Mouse (Mus musculus): ENCODE data around the gene Hs3st1.
A peak's percentile ranks its signal among the peaks of the same experiment; 100 is the strongest.

Gene Hs3st1

GRCm38 (mm10) chr5:39643260-39643923 is 111.9 kb downstream of the Hs3st1 start:
- no peak for DNase-seq (ENCODE audit: low read depth, low spot score)

GRCm38 (mm10) chr5:39642222-39642770 is 113.0 kb downstream of the Hs3st1 start:
- no peak for DNase-seq (ENCODE audit: low read depth, low spot score)

GRCm38 (mm10) chr5:39639438-39640177 is 115.7 kb downstream of the Hs3st1 start:
- peak; percentile 72 for DNase-seq (ENCODE audit: low read depth, low spot score)

GRCm38 (mm10) chr5:39638926-39639325 is 116.3 kb downstream of the Hs3st1 start:
- no peak for DNase-seq (ENCODE audit: low read depth, low spot score)

- DNase-seq (ENCODE audit: low read depth, low spot score) = no peak
Measured at GRCm38 (mm10) chr5:39637874-39638273, 117.4 kb downstream of the Hs3st1 start.

GRCm38 (mm10) chr5:39636090-39636489 is 119.2 kb downstream of the Hs3st1 start:
- no peak for DNase-seq (ENCODE audit: low read depth, low spot score)

- DNase-seq (ENCODE audit: low read depth, low spot score) = no peak
Measured at GRCm38 (mm10) chr5:39634300-39635047, 120.8 kb downstream of the Hs3st1 start.

- DNase-seq (ENCODE audit: low read depth, low spot score) = no peak
Measured at GRCm38 (mm10) chr5:39633206-39633605, 122.1 kb downstream of the Hs3st1 start.

GRCm38 (mm10) chr5:39630841-39631240 is 124.4 kb downstream of the Hs3st1 start:
- no peak for DNase-seq (ENCODE audit: low read depth, low spot score)

- DNase-seq (ENCODE audit: low read depth, low spot score) = no peak
Measured at GRCm38 (mm10) chr5:39625037-39625473, 130.2 kb downstream of the Hs3st1 start.

- DNase-seq (ENCODE audit: low read depth, low spot score) = no peak
Measured at GRCm38 (mm10) chr5:39624218-39624590, 131.1 kb downstream of the Hs3st1 start.

- DNase-seq (ENCODE audit: low read depth, low spot score) = peak; percentile 39
Measured at GRCm38 (mm10) chr5:39623304-39624217, 131.7 kb downstream of the Hs3st1 start.

GRCm38 (mm10) chr5:39620206-39620866 is 134.9 kb downstream of the Hs3st1 start:
- DNase-seq (ENCODE audit: low read depth, low spot score) = no peak

- DNase-seq (ENCODE audit: low read depth, low spot score) = no peak
Measured at GRCm38 (mm10) chr5:39617354-39617977, 137.8 kb downstream of the Hs3st1 start.

- DNase-seq (ENCODE audit: low read depth, low spot score) = no peak
Measured at GRCm38 (mm10) chr5:39615202-39615601, 140.1 kb downstream of the Hs3st1 start.

GRCm38 (mm10) chr5:39613534-39613933 is 141.7 kb downstream of the Hs3st1 start:
- DNase-seq (ENCODE audit: low read depth, low spot score) = no peak

- DNase-seq (ENCODE audit: low read depth, low spot score) = no peak
Measured at GRCm38 (mm10) chr5:39612240-39612639, 143.0 kb downstream of the Hs3st1 start.

GRCm38 (mm10) chr5:39608260-39608659 is 147.0 kb downstream of the Hs3st1 start:
- DNase-seq (ENCODE audit: low read depth, low spot score) = no peak

- DNase-seq (ENCODE audit: low read depth, low spot score) = no peak
Measured at GRCm38 (mm10) chr5:39594737-39595136, 160.5 kb downstream of the Hs3st1 start.
